Mouse (Mus musculus) brain, embryonic 14.5 days (tissue): ENCODE results near the gene Cdh13. TPM values are rescaled to one million over a fixed set of nuclear protein-coding genes. Genes with fewer than 3 reads are reported as not detected.
A peak's percentile ranks its signal among the peaks of the same experiment; 100 is the strongest.

Experiments
- DNase-seq: peaks from one replicate; pipeline ENCODE4 v3.0.0-alpha.2; 2011; ENCODE audit warnings: low read depth
- CTCF ChIP-seq: fragments of 200-500 bp; IDR thresholded peaks from 2 replicates; pipeline ENCODE4 v1.5.1; 2012; ENCODE audit warnings: inconsistent platforms, mild to moderate bottlenecking, moderate library complexity, borderline replicate concordance; ENCODE audit not compliant: insufficient read depth, insufficient read length; ENCODE audit errors: extremely low read depth
- POLR2A ChIP-seq: fragments of 200-500 bp; IDR thresholded peaks from 2 replicates; pipeline ENCODE4 v1.6.1; 2012; ENCODE audit warnings: mild to moderate bottlenecking, inconsistent platforms, borderline replicate concordance; ENCODE audit not compliant: poor library complexity, insufficient read depth, insufficient read length, severe bottlenecking; ENCODE audit errors: extremely low read depth
- polyA plus RNA-seq: library from polyadenylated mRNA; depleted of rRNA; stranded (reverse); fragments of >200 nt; gene quantifications from 2 replicates; pipeline ENCODE4 v1.2.3, GENCODE M21; 2012

Cdh13 gene
- polyA plus RNA-seq, 1 experiment, result 58.5 TPM

- TF ChIP-seq CTCF (no peak), POLR2A (no peak)
- no peak for DNase-seq
These were observed 313.3 kb downstream of the Cdh13 start for GRCm38 (mm10) chr8:118596816-118597215.

DNA sequence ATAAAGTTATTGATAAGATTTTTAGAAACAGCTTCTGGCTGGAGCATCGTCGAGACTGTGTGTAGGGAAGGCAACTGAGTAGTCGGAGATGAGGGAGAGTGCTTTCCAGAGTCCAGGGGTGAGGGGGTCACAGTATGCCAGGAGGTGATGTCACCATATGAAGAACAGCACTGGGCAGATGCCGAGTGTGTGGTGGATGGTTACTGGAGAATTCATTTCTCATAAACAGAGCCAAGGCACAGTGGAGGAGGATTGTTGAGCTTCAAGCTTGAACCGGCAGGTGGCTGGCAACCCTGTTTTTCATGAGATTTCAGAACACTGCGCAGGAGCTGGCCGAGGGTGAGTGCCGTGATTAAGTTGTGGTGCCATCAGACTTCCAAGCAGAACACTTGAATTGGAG lies 317.8 kb downstream of the Cdh13 start:
- no peak for DNase-seq
- no peak for TF ChIP-seq CTCF
- no peak for TF ChIP-seq POLR2A

DNA sequence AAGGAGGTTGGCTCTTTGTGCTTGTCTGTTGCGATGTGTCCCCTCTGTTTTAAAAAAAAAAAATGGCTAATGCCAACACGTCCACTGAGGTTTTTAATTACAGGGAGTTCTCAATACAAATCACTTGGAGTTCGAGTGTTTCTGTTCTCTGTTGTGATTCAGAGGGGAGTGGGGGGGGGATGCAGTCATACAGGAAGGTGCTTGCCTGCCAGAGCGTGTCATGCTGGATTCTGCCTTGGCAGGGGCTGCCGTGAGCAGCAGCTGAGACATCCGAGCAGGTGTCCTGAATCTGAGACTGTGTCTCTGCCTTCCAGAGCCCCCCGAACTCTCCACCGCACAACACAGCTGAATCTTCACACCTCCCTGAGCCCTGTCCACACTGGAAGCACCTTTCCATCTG lies 318.5 kb downstream of the Cdh13 start:
- TF ChIP-seq POLR2A (no peak), CTCF (no peak)
- DNase-seq, result peak; percentile 80

DNA sequence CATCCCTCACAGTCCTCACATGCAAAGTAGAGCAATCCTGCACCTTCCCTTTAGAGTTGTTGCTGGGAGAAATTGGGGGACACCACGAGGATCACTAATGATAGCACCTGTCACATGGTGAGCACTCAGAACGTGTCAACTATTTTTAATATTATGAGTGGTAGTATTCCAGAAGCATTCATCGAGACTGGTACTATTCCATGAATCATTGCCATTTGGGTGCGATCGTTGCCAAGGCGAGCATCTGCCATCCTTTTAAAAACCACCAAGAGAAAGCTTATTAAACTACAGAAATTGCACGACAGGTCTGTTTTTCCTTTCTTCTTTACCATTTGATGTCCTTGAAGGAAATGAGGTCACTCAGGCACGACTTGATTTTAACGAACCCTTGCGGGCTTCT lies 328.0 kb downstream of the Cdh13 start:
- DNase-seq, result peak; percentile 74
- TF ChIP-seq POLR2A, result no peak
- no peak for TF ChIP-seq CTCF

DNA sequence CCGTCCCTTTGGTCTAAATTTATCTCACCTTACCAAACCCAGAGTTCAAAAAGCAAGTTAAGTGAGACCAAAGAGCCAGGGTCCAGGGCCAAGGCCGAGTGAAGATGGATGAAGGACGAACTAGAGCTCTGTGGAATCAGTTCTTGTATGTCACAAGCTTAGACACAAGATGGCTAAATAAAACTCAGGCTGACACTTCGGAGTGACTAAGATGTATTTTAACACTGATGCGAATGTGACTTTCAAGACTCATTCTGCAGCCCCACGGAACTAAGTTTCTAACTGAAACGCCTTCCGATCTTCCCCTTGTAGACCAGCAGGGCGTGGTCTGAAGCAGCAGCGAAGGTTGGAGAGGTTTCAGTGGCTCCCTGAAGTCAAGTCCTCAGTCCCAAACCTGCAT lies 334.7 kb downstream of the Cdh13 start:
- DNase-seq, result no peak
- TF ChIP-seq CTCF (no peak), POLR2A (no peak)

DNA sequence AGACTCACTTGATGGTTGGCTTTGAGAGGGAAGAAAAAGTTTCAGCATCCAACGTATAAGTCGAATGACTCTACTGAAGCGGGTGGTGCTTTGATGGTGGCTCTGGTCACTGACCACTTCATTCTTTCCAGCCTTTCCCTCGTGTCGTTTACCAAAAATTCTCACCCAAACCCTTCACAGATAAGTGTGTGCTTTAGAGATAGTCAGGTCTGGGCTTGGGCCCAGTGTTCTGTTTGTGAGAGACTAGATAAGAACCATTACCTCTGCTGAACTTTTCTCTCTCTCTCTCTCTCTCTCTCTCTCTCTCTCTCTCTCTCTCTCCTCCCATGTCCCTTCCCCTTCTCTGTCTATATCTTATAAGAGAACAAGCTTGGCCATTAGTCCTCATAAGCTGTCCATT lies 342.9 kb downstream of the Cdh13 start:
- no peak for DNase-seq
- TF ChIP-seq CTCF (no peak), POLR2A (no peak)

- no peak for DNase-seq
- no peak for TF ChIP-seq POLR2A
- no peak for TF ChIP-seq CTCF
These were observed 344.2 kb downstream of the Cdh13 start for GRCm38 (mm10) chr8:118627737-118628136.

GRCm38 (mm10) chr8:118628702-118629101 lies 345.2 kb downstream of the Cdh13 start:
- TF ChIP-seq POLR2A, result no peak
- TF ChIP-seq CTCF, result no peak

DNA sequence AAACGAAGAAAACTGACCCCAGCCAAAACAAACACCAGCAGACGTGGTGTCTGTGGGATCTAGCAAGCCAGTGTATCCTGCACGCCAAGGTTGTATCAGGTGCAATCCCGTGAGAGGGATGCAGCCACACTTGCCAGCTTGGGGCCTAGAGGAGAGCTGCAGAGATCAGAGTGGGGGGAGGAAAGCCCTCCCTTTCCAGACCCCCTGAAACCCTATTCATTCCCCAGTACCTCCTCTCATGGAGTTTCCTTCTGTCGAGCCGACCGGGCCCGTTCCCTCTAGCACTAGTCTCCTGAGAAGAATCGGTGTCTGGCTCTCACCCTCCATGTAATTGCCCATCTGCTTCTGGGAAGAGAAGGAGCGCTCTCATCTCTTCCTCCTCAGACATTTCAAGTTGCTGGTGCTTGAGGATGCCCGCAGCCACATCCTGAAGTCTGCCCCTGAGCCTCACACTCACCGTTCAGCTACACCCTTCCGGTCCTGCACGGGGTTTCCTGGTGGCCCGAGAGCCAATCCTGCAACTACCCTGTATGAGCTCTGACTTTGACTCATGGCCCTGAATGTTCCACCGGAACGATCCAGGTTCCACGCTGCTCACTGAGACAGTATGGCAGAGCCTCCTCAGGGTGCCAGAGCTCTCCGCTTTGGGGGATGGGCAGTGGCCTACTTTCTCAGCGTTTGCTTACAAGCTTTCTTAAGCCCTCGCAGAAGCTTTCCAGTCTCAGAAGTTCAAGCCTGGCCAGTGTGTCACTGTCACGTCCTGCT lies 351.9 kb downstream of the Cdh13 start:
- DNase-seq, result no peak
- TF ChIP-seq CTCF (no peak), POLR2A (no peak)

More at GRCm38 (mm10) chr8:118628702-118629101, 345.2 kb downstream of the Cdh13 start:
- peak; percentile 64 for DNase-seq

- no peak for TF ChIP-seq POLR2A
- no peak for TF ChIP-seq CTCF
- peak; percentile 75 for DNase-seq
These were observed 356.1 kb downstream of the Cdh13 start for GRCm38 (mm10) chr8:118639606-118640005.

- TF ChIP-seq POLR2A, result no peak
- no peak for TF ChIP-seq CTCF
- no peak for DNase-seq
These were observed 358.3 kb downstream of the Cdh13 start for GRCm38 (mm10) chr8:118641799-118642198.
